Mouse (Mus musculus): Measurements from ENCODE around the gene Wrnip1. TPM values are rescaled to one million over a fixed set of nuclear protein-coding genes. Genes with fewer than 3 reads are reported as not detected.

Gene Wrnip1
- polyA plus RNA-seq, 1 experiment from 2014 or later = 19.7 TPM

DNA sequence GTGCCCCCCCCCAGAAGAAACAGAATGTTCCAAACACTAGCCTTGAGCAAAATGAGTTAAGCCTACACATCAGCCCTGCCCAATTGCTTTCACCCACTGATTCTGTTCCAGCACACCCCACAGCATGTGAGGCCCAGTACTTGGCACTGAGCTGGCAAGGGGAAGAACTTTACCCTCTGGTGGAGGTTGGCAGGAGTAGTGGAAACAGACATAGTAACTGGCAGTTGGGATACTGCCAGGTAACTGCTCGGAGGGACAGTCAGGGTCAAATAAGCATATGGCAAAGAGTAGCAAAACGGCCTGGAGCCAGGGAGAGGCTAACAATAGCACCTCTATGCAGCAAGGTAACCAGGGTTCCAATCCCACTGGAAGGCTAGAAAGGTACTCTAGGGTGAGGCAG lies 7.2 kb upstream of the Wrnip1 start:
- ATAC-seq (ENCODE audit: insufficient number of reproducible peaks, insufficient read depth, low FRiP score, low read depth) = peak; percentile 39; the same call in 1 of the 2 replicates
- Histone ChIP-seq H3K27me3 (ENCODE audit: control insufficient read depth, insufficient read depth, low read length) (no peaks in the 10 kb centered on the region), H3K9ac (ENCODE audit: low read length) (no peak overlapping the region), H3K4me2 (ENCODE audit: low read length) (no peak overlapping the region), H3K27ac (replicated peaks in 1 of 2; ENCODE audit: control insufficient read depth in 1 of 2, insufficient read depth in 1 of 2, low read depth in 2 of 2, low read length in 2 of 2) (no peak overlapping the region), H3K9me3 (ENCODE audit: control insufficient read depth, low read length) (no peaks in the 10 kb centered on the region), H3K4me3 (ENCODE audit: control insufficient read depth in 1 of 2, insufficient read depth in 1 of 2, low read depth in 1 of 2, low read length in 2 of 2) (no peak overlapping the region), H3K36me3 (ENCODE audit: control insufficient read depth, insufficient read depth, low read length) (no peaks in the 10 kb centered on the region), H3K4me1 (ENCODE audit: control insufficient read depth in 2 of 2, insufficient read depth in 2 of 2, low read length in 2 of 2) (peaks cover 0 to 2% of the 10 kb centered on the region in 2 experiments; a peak in 1 of 4 replicates)
- 35% methylated on average over 2 of the region's 2 CpGs for WGBS

DNA sequence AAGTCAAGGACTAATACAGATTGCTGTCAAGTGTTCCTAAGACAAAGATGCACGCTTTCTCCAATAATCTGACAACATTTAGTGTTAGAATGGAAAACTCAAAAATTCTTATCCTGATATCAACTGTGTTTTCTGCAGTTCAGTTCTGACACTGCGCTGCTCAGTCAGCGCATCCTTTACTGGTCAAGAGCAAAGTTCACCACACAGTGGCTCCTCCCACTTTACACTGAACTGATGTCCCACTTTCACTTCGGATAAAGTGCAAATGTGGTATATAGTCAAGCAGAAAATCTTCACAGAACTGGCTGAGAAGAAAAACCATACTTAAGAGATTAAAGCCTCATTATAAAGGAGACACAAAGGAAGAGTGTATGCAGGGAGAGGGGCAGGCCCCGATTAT lies 6.7 kb upstream of the Wrnip1 start:
- no peaks in the 10 kb centered on the region for H3K27me3 ChIP-seq (ENCODE audit: control insufficient read depth, insufficient read depth, low read length)
- no peaks in the 10 kb centered on the region for H3K36me3 ChIP-seq (ENCODE audit: control insufficient read depth, insufficient read depth, low read length)
- no peak overlapping the region for H3K4me2 ChIP-seq (ENCODE audit: low read length)
- H3K9ac ChIP-seq (ENCODE audit: low read length) = no peak overlapping the region
- no peak overlapping the region for H3K27ac ChIP-seq (replicated peaks in 1 of 2; ENCODE audit: control insufficient read depth in 1 of 2, insufficient read depth in 1 of 2, low read depth in 2 of 2, low read length in 2 of 2)
- H3K9me3 ChIP-seq (ENCODE audit: control insufficient read depth, low read length) = no peaks in the 10 kb centered on the region
- H3K4me3 ChIP-seq (ENCODE audit: control insufficient read depth in 1 of 2, insufficient read depth in 1 of 2, low read depth in 1 of 2, low read length in 2 of 2) = no peak overlapping the region
- H3K4me1 ChIP-seq (ENCODE audit: control insufficient read depth in 2 of 2, insufficient read depth in 2 of 2, low read length in 2 of 2) = peaks cover 0 to 2% of the 10 kb centered on the region in 2 experiments; a peak in 1 of 4 replicates
- 85% methylated on average over 5 of the region's 5 CpGs for WGBS
- ATAC-seq (ENCODE audit: insufficient number of reproducible peaks, insufficient read depth, low FRiP score, low read depth) = no peak

DNA sequence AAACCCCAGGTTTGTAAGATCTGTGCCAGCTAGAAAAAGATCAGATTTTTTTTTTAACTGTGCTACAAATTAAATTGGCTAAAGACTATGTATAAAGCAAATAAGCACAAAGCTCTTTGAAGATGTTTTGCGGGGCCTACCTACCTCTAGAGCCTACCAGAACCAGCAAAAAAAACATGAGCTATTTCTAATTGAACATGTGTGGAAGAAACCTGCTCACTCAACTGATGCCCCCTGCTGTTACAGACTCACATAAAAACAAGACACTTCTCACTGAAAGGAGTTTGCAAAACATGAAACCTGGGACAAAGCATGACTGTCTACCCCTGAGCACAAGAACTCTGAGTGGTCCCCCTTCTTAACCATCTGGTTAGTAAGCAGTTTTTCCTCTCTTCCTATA lies 4.8 kb upstream of the Wrnip1 start:
- 76% methylated on average over 1 of the region's 1 CpGs for WGBS
- H3K4me2 ChIP-seq (ENCODE audit: low read length) = no peak overlapping the region
- no peaks in the 10 kb centered on the region for H3K36me3 ChIP-seq (ENCODE audit: control insufficient read depth, insufficient read depth, low read length)
- H3K9ac ChIP-seq (ENCODE audit: low read length) = no peak overlapping the region
- peaks cover 2% of the 10 kb centered on the region in 2 experiments; a peak in 2 of 4 replicates for H3K4me1 ChIP-seq (ENCODE audit: control insufficient read depth in 2 of 2, insufficient read depth in 2 of 2, low read length in 2 of 2)
- H3K4me3 ChIP-seq (ENCODE audit: control insufficient read depth in 1 of 2, insufficient read depth in 1 of 2, low read depth in 1 of 2, low read length in 2 of 2) = no peak overlapping the region
- no peaks in the 10 kb centered on the region for H3K27me3 ChIP-seq (ENCODE audit: control insufficient read depth, insufficient read depth, low read length)
- no peak for ATAC-seq (ENCODE audit: insufficient number of reproducible peaks, insufficient read depth, low FRiP score, low read depth)
- no peak overlapping the region for H3K27ac ChIP-seq (replicated peaks in 1 of 2; ENCODE audit: control insufficient read depth in 1 of 2, insufficient read depth in 1 of 2, low read depth in 2 of 2, low read length in 2 of 2)
- H3K9me3 ChIP-seq (ENCODE audit: control insufficient read depth, low read length) = no peaks in the 10 kb centered on the region

DNA sequence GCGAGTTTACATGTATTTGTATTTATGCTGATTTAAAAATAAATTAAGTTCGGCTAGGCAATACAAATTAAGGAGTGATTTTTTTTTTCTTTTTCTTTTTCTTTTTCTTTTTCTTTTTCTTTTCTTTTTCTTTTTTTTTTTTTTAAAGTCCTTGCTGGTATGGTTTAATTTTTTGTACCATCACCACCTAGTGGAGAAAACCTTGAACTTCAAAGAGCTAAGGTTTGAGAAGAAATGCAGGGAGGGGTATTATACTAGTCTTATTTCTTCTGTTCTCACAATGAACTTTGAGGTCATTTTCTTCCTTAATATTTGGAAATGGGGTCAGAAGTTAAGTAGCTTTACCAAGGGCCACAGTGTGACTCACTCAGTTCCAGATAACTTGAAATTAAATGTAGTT lies 2.7 kb upstream of the Wrnip1 start:
- Histone ChIP-seq H3K9ac (ENCODE audit: low read length) (no peak overlapping the region), H3K9me3 (ENCODE audit: control insufficient read depth, low read length) (no peaks in the 10 kb centered on the region), H3K27ac (replicated peaks in 1 of 2; ENCODE audit: control insufficient read depth in 1 of 2, insufficient read depth in 1 of 2, low read depth in 2 of 2, low read length in 2 of 2) (no peak overlapping the region), H3K4me2 (ENCODE audit: low read length) (no peak overlapping the region), H3K36me3 (ENCODE audit: control insufficient read depth, insufficient read depth, low read length) (no peaks in the 10 kb centered on the region), H3K27me3 (ENCODE audit: control insufficient read depth, insufficient read depth, low read length) (no peaks in the 10 kb centered on the region), H3K4me1 (ENCODE audit: control insufficient read depth in 2 of 2, insufficient read depth in 2 of 2, low read length in 2 of 2) (peaks cover 2 to 15% of the 10 kb centered on the region in 2 experiments; a peak in 3 of 4 replicates), H3K4me3 (ENCODE audit: control insufficient read depth in 1 of 2, insufficient read depth in 1 of 2, low read depth in 1 of 2, low read length in 2 of 2) (no peak overlapping the region)
- no peak for ATAC-seq (ENCODE audit: insufficient number of reproducible peaks, insufficient read depth, low FRiP score, low read depth)
- WGBS = 50% methylated on average over 2 of the region's 2 CpGs

DNA sequence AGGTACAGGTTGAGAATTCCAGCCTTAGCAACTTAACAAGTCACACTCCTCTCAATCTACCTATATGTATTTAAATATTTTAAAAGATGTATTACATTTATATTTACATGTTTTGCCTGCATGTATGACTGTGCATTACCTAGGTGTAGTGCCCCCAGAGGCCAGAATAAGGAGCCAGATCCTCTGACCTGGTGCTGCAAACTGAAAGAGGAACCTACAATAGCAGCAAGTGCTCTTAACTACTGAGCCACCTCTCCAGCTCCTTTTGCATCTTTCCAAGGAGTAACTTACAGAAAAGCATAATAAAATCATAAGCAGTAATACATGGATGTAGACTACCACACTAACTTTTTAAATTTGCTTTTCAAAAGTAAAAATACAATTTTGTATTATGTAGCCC lies 979 bp upstream of the Wrnip1 start:
- Histone ChIP-seq H3K4me3 (ENCODE audit: control insufficient read depth in 1 of 2, insufficient read depth in 1 of 2, low read depth in 1 of 2, low read length in 2 of 2) (no peak overlapping the region), H3K4me2 (ENCODE audit: low read length) (peak overlapping the region; percentile 92), H3K9me3 (ENCODE audit: control insufficient read depth, low read length) (no peaks in the 10 kb centered on the region), H3K27ac (replicated peaks in 1 of 2; ENCODE audit: control insufficient read depth in 1 of 2, insufficient read depth in 1 of 2, low read depth in 2 of 2, low read length in 2 of 2) (no peak overlapping the region), H3K9ac (ENCODE audit: low read length) (no peak overlapping the region), H3K36me3 (ENCODE audit: control insufficient read depth, insufficient read depth, low read length) (peaks cover 6% of the 10 kb centered on the region; the same call in 1 of the 2 replicates), H3K27me3 (ENCODE audit: control insufficient read depth, insufficient read depth, low read length) (no peaks in the 10 kb centered on the region), H3K4me1 (ENCODE audit: control insufficient read depth in 2 of 2, insufficient read depth in 2 of 2, low read length in 2 of 2) (peaks cover 0 to 16% of the 10 kb centered on the region in 2 experiments; a peak in 2 of 4 replicates)
- no peak for ATAC-seq (ENCODE audit: insufficient number of reproducible peaks, insufficient read depth, low FRiP score, low read depth)

DNA sequence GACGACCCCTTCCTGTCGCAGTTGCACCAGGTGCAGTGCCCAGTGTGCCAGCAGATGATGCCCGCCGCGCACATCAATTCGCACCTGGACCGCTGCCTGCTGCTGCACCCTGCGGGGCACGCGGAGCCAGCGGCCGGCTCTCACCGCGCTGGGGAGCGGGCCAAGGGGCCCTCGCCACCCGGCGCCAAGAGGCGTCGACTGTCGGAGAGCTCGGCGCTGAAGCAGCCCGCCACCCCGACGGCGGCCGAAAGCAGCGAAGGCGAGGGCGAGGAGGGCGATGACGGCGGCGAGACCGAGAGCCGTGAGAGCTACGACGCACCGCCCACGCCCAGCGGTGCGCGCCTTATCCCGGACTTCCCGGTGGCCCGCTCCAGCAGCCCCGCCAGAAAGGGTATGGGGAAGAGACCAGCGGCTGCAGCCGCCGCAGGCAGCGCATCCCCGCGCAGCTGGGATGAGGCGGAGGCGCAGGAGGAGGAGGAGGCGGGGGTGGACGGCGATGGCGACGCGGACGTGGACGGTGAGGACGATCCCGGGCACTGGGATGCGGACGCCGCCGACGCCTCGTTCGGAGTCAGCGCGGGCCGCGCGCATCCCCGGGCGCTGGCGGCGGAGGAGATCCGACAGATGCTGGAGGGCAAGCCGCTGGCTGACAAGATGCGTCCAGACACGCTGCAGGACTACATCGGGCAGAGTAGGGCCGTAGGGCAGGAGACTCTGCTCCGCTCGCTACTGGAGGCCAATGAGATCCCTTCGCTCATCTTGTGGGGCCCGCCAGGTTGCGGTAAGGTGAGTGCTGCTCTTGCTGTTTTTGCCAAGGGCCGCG lies 632 bp downstream of the Wrnip1 start, which contains the start of gene D930007J09Rik:
D930007J09Rik (minus strand) TSS at position 591 of the 823 bp plus-strand sequence.
- Histone ChIP-seq H3K27ac (replicated peaks in 1 of 2; ENCODE audit: control insufficient read depth in 1 of 2, insufficient read depth in 1 of 2, low read depth in 2 of 2, low read length in 2 of 2) (peak within 1 kb of the TSS; percentile 23 to 71), H3K9ac (ENCODE audit: low read length) (peak within 1 kb of the TSS; percentile 89), H3K4me3 (ENCODE audit: control insufficient read depth in 1 of 2, insufficient read depth in 1 of 2, low read depth in 1 of 2, low read length in 2 of 2) (peak within 1 kb of the TSS; percentile 75 to 86), H3K4me1 (ENCODE audit: control insufficient read depth in 2 of 2, insufficient read depth in 2 of 2, low read length in 2 of 2) (peaks cover 0 to 25% of the 10 kb centered on the region in 2 experiments; a peak in 3 of 4 replicates), H3K27me3 (ENCODE audit: control insufficient read depth, insufficient read depth, low read length) (no peaks in the 10 kb centered on the region), H3K4me2 (ENCODE audit: low read length) (peak within 1 kb of the TSS; percentile 92), H3K9me3 (ENCODE audit: control insufficient read depth, low read length) (no peaks in the 10 kb centered on the region), H3K36me3 (ENCODE audit: control insufficient read depth, insufficient read depth, low read length) (peaks cover 19% of the 10 kb centered on the region)
- WGBS = under 1% methylated on average over 83 of the region's 95 CpGs
- ATAC-seq (ENCODE audit: insufficient number of reproducible peaks, insufficient read depth, low FRiP score, low read depth) = peak; percentile 39

DNA sequence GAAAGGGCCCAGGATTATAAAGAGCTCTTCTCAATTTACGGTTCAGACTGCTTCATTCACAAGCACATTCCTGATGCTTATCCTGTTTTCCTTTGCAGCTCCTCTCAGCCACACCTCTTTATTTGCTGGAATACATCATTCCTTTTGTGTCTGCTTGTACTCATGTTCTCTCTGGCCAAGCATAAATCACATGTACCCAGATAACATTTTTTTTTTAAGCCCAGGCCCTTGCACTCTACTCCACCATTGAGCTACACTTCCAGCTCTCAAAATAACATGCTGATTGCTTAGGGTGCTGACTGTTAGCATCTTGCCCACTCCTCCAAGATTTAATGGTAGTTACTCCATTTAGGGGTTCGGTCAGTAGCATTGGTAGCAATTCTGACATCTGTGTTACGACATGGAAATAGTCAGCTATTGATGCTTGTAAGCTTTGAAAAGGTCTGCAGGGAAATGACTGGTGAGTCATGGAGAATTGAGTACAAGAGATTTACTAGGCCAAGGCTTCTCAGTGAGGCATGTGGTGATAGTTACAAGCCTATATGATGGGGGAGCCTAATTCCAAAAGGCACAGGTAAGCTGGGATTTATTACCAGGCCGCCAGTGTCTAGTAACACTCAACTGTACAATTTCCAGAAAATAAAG lies 2.0 kb downstream of the Wrnip1 start:
- Histone ChIP-seq H3K4me3 (ENCODE audit: control insufficient read depth in 1 of 2, insufficient read depth in 1 of 2, low read depth in 1 of 2, low read length in 2 of 2) (peak overlapping the region; percentile 12 to 86; a peak in 3 of 4 replicates), H3K27me3 (ENCODE audit: control insufficient read depth, insufficient read depth, low read length) (no peaks in the 10 kb centered on the region), H3K9me3 (ENCODE audit: control insufficient read depth, low read length) (no peaks in the 10 kb centered on the region), H3K27ac (replicated peaks in 1 of 2; ENCODE audit: control insufficient read depth in 1 of 2, insufficient read depth in 1 of 2, low read depth in 2 of 2, low read length in 2 of 2) (no peak overlapping the region; a peak in 1 of 4 replicates), H3K9ac (ENCODE audit: low read length) (peak overlapping the region; percentile 89), H3K4me2 (ENCODE audit: low read length) (peak overlapping the region; percentile 92), H3K4me1 (ENCODE audit: control insufficient read depth in 2 of 2, insufficient read depth in 2 of 2, low read length in 2 of 2) (peaks cover 0 to 30% of the 10 kb centered on the region in 2 experiments; a peak in 3 of 4 replicates), H3K36me3 (ENCODE audit: control insufficient read depth, insufficient read depth, low read length) (peaks cover 32% of the 10 kb centered on the region)
- ATAC-seq (ENCODE audit: insufficient number of reproducible peaks, insufficient read depth, low FRiP score, low read depth) = no peak
- WGBS = 56% methylated on average over 4 of the region's 4 CpGs
